Mouse (Mus musculus): ENCODE data around the gene Srp14.

- no peak for TF ChIP-seq CTCF (IDR thresholded peaks at IDR 0.05; ENCODE audit: low read depth)
- TF ChIP-seq EP300 (optimal IDR thresholded peaks at IDR 0.05) = no peak
Observed at GRCm38 (mm10) chr2:118428296-118428695, 51.2 kb downstream of the Srp14 start.

Measured in stomach, postnatal 0 days (tissue).